Mouse (Mus musculus): ENCODE results near the gene Ankrd63.

DNA sequence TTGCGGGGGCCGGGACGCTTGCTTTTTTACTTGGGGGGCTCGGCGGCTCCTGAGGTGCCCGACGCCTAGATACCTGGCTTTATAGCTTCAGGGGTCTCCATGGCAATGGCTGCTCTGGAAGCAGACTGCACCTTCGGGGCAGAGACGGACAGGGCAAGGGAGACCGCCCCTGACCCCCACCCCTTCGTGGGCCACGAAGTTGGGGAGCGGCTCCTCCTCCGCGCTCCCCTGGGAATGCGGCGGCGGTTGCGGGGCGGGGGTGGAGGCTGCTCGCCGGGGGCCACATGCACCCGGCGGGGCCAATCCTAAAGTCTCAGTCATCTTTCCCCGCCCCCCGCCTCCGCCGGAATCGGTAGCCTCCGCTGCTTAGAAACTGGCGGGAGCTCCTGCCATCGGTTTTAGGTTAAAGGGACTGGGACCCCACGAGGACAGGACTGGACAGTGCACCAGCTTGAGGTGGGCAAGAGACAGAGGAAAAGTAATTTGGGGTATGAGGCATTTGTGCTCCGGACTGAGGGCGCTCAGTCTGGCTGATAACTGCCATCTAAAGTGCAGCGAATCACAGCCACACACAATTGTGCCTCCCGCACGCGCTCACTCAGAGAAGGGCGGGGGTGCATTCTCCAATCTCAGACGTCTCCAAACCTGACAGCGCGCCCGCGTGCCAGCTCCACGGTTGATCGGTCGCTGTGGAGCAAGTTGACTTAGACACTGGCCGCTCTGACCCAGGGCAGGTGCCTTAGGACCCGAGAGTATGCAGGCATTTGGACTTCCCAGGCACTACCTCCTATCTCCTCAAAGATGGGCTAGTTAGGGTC lies at the start of gene Ankrd63:
- TF ChIP-seq CTCF (IDR thresholded peaks at IDR 0.05; ENCODE audit: extremely low read depth, insufficient read depth, low read length) (no peak), POLR2A (IDR thresholded peaks at IDR 0.05; ENCODE audit: extremely low read depth, insufficient read depth, low read length) (no peak)
